Mouse (Mus musculus): Measurements from ENCODE around the gene Olig3. TPM values are rescaled to one million over a fixed set of nuclear protein-coding genes. Genes with fewer than 3 reads are reported as not detected.

Gene Olig3
- not detected in 2 replicates for polyA plus RNA-seq (2012; rRNA removed)

DNA sequence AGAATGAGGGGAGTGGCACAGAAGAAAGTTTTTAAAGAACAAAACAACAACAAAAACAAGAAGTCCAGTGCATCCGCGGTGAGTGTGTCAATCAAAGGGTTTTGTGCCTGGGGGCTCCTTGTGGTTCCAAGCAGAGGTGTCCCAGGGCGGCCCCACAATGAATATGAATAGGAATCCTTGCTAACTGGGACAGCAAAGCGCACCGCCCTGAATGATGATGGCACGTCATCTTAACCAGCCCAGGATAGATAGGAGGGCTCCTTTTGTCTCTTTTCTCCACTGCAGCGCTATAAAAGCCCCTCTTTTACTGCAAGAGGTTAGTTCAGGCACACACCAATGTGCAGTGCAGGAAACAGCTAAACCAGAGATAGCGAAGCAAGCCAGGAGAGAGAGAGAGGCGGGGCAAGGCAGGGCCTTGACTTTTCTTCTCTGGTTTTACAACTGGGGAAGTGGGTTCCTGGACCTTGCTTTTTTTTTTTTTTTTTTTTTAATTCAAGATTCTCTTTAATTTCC is at the start of gene Olig3:
Gene Olig3 (plus strand): TSS at position 463 of the 513 bp plus-strand sequence.

Other genes with a start within 250 kb of the Olig3 start
- gene Ifngr1, start 235.4 kb downstream of the Olig3 start, polyA plus RNA-seq (2012; rRNA removed): 73.5 and 108 TPM in 2 replicates

All from colon, adult 2 months (tissue).